Comparison of ENCODE assay signal across 8 mouse cellular contexts in genomic region chr5:37752027-37752967, GRCm38 (mm10). TPM values are rescaled to one million over a fixed set of nuclear protein-coding genes. Genes with fewer than 3 reads are reported as not detected.
DNase-seq lines count a peak whose midpoint lies in the region; ATAC-seq lines count a peak whose summit lies in the region.

No protein-coding gene starts in this region.

- no peak overlapping the region for H3K9ac ChIP-seq in embryonic facial prominence, embryonic 11.5 days (replicated peaks; ENCODE audit: low read length)
- H3K9ac ChIP-seq in kidney, embryonic 14.5 days (ENCODE audit: low read depth, low read length) = no peak overlapping the region
- H3K9ac ChIP-seq in limb, embryonic 13.5 days = no peak overlapping the region
- no peak overlapping the region for H3K9ac ChIP-seq in neural tube, embryonic 14.5 days (replicated peaks; ENCODE audit: low read depth, low read length)

- H3K9me3 ChIP-seq in embryonic facial prominence, embryonic 11.5 days (replicated peaks; ENCODE audit: control insufficient read depth, low read length) = no peaks in the 10 kb centered on the region
- H3K9me3 ChIP-seq in kidney, embryonic 14.5 days (ENCODE audit: control insufficient read depth, low read length) = no peaks in the 10 kb centered on the region
- H3K9me3 ChIP-seq in limb, embryonic 13.5 days = no peaks in the 10 kb centered on the region
- H3K9me3 ChIP-seq in neural tube, embryonic 14.5 days (ENCODE audit: control insufficient read depth, low read length) = no peaks in the 10 kb centered on the region

- ATAC-seq in embryonic facial prominence, embryonic 11.5 days (replicated peaks; ENCODE audit: insufficient number of reproducible peaks, low FRiP score, low TSS enrichment, low read depth) = peak; percentile 45
- ATAC-seq in kidney, embryonic 14.5 days (ENCODE audit: low FRiP score, low TSS enrichment) = peak; percentile 78
- ATAC-seq in limb, embryonic 13.5 days (ENCODE audit: low FRiP score, low read depth) = peak; percentile 84
- peak; percentile 90 for ATAC-seq in neural tube, embryonic 14.5 days (ENCODE audit: low read depth)

- no peak overlapping the region for H3K4me2 ChIP-seq in embryonic facial prominence, embryonic 11.5 days (ENCODE audit: low read depth, low read length)
- no peak overlapping the region for H3K4me2 ChIP-seq in kidney, embryonic 14.5 days (replicated peaks; ENCODE audit: low read depth, low read length)
- H3K4me2 ChIP-seq in limb, embryonic 13.5 days (replicated peaks) = no peak overlapping the region
- H3K4me2 ChIP-seq in neural tube, embryonic 14.5 days (ENCODE audit: low read depth, low read length) = no peak overlapping the region

- no peak overlapping the region for H3K4me3 ChIP-seq in embryonic facial prominence, embryonic 11.5 days (ENCODE audit: low read depth, low read length)
- no peak overlapping the region for H3K4me3 ChIP-seq in kidney, embryonic 14.5 days (ENCODE audit: low read length)
- no peak overlapping the region for H3K4me3 ChIP-seq in limb, embryonic 13.5 days
- no peak overlapping the region for H3K4me3 ChIP-seq in neural tube, embryonic 14.5 days (ENCODE audit: low read depth, low read length)

- WGBS in embryonic facial prominence, embryonic 11.5 days = 58% methylated on average over 8 of the region's 8 CpGs
- WGBS in kidney, embryonic 14.5 days = 63% methylated on average over 8 of the region's 8 CpGs
- WGBS in limb, embryonic 13.5 days = 66% methylated on average over 8 of the region's 8 CpGs
- 69% methylated on average over 8 of the region's 8 CpGs for WGBS in neural tube, embryonic 14.5 days

- H3K27ac ChIP-seq in embryonic facial prominence, embryonic 11.5 days (replicated peaks; ENCODE audit: low read depth, low read length) = no peak overlapping the region
- H3K27ac ChIP-seq in kidney, embryonic 14.5 days (ENCODE audit: low read depth, low read length) = no peak overlapping the region
- H3K27ac ChIP-seq in limb, embryonic 13.5 days = no peak overlapping the region
- no peak overlapping the region for H3K27ac ChIP-seq in neural tube, embryonic 14.5 days (ENCODE audit: low read depth, low read length)

- H3K4me1 ChIP-seq in embryonic facial prominence, embryonic 11.5 days (ENCODE audit: control insufficient read depth, insufficient read depth, low read length) = no peaks in the 10 kb centered on the region; the same call in 1 of the 2 replicates
- no peaks in the 10 kb centered on the region for H3K4me1 ChIP-seq in kidney, embryonic 14.5 days (ENCODE audit: control insufficient read depth, insufficient read depth, low read length)
- H3K4me1 ChIP-seq in limb, embryonic 13.5 days = 0 out of 2 replicates have a peak, but pooled peaks cover 24% of the 10 kb centered on the region
- no peaks in the 10 kb centered on the region for H3K4me1 ChIP-seq in neural tube, embryonic 14.5 days (ENCODE audit: control insufficient read depth, insufficient read depth, low read length)

- peak; percentile 28 for DNase-seq in 3134 (ENCODE audit: extremely low read depth, insufficient read length, low spot score)
- peak; percentile 86 for DNase-seq in adrenal gland, postnatal 14 days
- DNase-seq in embryonic facial prominence, embryonic 11.5 days (ENCODE audit: low spot score) = peak; percentile 88
- DNase-seq in heart, adult 8-10 months (ENCODE audit: low spot score) = peak; percentile 56
- peak; percentile 26 to 46 for DNase-seq in urinary bladder, postnatal 36 days (ENCODE audit: low spot score in 2 of 2)

- no peaks in the 10 kb centered on the region for H3K36me3 ChIP-seq in embryonic facial prominence, embryonic 11.5 days (replicated peaks; ENCODE audit: control insufficient read depth, insufficient read depth, low read depth, low read length)
- no peaks in the 10 kb centered on the region for H3K36me3 ChIP-seq in kidney, embryonic 14.5 days (ENCODE audit: control insufficient read depth, insufficient read depth, low read length)
- no peaks in the 10 kb centered on the region for H3K36me3 ChIP-seq in limb, embryonic 13.5 days
- H3K36me3 ChIP-seq in neural tube, embryonic 14.5 days (ENCODE audit: control insufficient read depth, insufficient read depth, low read length) = no peaks in the 10 kb centered on the region

- H3K27me3 ChIP-seq in embryonic facial prominence, embryonic 11.5 days (ENCODE audit: control insufficient read depth, insufficient read depth, low read length) = no peaks in the 10 kb centered on the region
- no peaks in the 10 kb centered on the region for H3K27me3 ChIP-seq in kidney, embryonic 14.5 days (ENCODE audit: control insufficient read depth, insufficient read depth, low read length)
- H3K27me3 ChIP-seq in limb, embryonic 13.5 days = no peaks in the 10 kb centered on the region; the same call in 1 of the 2 replicates
- H3K27me3 ChIP-seq in neural tube, embryonic 14.5 days (ENCODE audit: control insufficient read depth, insufficient read depth, low read length) = no peaks in the 10 kb centered on the region

RNA-seq across cellular contexts. Expression of gene Cytl1, which starts 17.0 kb away (rescaled TPM):
- 2.1 and 3.6 TPM in 2 replicates for total RNA-seq in adrenal gland, postnatal 14 days (2021)
- 1.0 and 1.2 TPM in 2 replicates for polyA plus RNA-seq in embryonic facial prominence, embryonic 11.5 days (2014; fragmentation: Nextera tagmentation; extraction: Ambion mirVana)
- total RNA-seq in heart, adult 8-10 months (2022) = 10 to 100 TPM; 21.2 to 40.2 (median 28.5) TPM
- 0.26 and 0.61 TPM in 2 replicates for polyA plus RNA-seq in kidney, embryonic 14.5 days (2014; fragmentation: Nextera tagmentation; extraction: Ambion mirVana)
- 109 and 118 TPM in 2 replicates for polyA plus RNA-seq in limb, embryonic 13.5 days (2015; fragmentation: Nextera tagmentation; extraction: Ambion mirVana)
- 0.28 and 0.84 TPM in 2 replicates for polyA plus RNA-seq in neural tube, embryonic 14.5 days (2014; fragmentation: Nextera tagmentation; extraction: Ambion mirVana)

RNA-seq across cellular contexts. Expression of gene Stk32b, which starts 35.3 kb away (rescaled TPM):
- total RNA-seq in adrenal gland, postnatal 14 days (2021) = 0.11 and 0.26 TPM in 2 replicates
- polyA plus RNA-seq in embryonic facial prominence, embryonic 11.5 days (2014; fragmentation: Nextera tagmentation; extraction: Ambion mirVana) = 1.6 and 2.4 TPM in 2 replicates
- under 1 TPM; 0.35 to 0.91 (median 0.64) TPM for total RNA-seq in heart, adult 8-10 months (2022)
- 0.84 and 3.7 TPM in 2 replicates for polyA plus RNA-seq in kidney, embryonic 14.5 days (2014; fragmentation: Nextera tagmentation; extraction: Ambion mirVana)
- 7.2 and 7.6 TPM in 2 replicates for polyA plus RNA-seq in limb, embryonic 13.5 days (2015; fragmentation: Nextera tagmentation; extraction: Ambion mirVana)
- 45.1 and 55.0 TPM in 2 replicates for polyA plus RNA-seq in neural tube, embryonic 14.5 days (2014; fragmentation: Nextera tagmentation; extraction: Ambion mirVana)

Comparison
In these comparisons a context has a peak if more than half of its experiments do, and no peak if none do; other contexts are left out.
1. DNase-seq: peak in every context shown above with its lines; median percentile 88 in embryonic facial prominence, embryonic 11.5 days; 86 in adrenal gland, postnatal 14 days; 56 in heart, adult 8-10 months; 36 in urinary bladder, postnatal 36 days; 28 in 3134.
2. RNA of gene Cytl1, which starts 17.0 kb away (polyA plus RNA-seq): 109 to 118 TPM in limb, embryonic 13.5 days; 1.0 to 1.2 TPM in embryonic facial prominence, embryonic 11.5 days, 0.28 to 0.84 TPM in neural tube, embryonic 14.5 days and 0.26 to 0.61 TPM in kidney, embryonic 14.5 days; every median in the first group is over 10 times any median in the second.
3. Peak in every context shown above with its lines, with median percentiles within 50 percentile points of each other: ATAC-seq.